Mouse (Mus musculus) c-Kit-positive CD71-negative TER-119-negative erythroid progenitor cells, embryonic 14.5 days (primary cell): Measurements from ENCODE around the gene Sike1.

Source experiments
- DNase-seq: peaks from one replicate; pipeline ENCODE4 v3.0.0-alpha.2; 2013; ENCODE audit warnings: low read depth

Gene Sike1

GRCm38 (mm10) chr3:102995605-102996321 is at the start of gene Sike1:
Sike1 (plus strand) TSS chr3:102995708.
- peak; percentile 89 for DNase-seq

- DNase-seq = no peak
These were observed 49.2 kb upstream of the Sike1 start for GRCm38 (mm10) chr3:102946312-102946711.

- DNase-seq = no peak
These were observed 48.6 kb upstream of the Sike1 start for GRCm38 (mm10) chr3:102946861-102947260.

- DNase-seq = no peak
These were observed 41.0 kb upstream of the Sike1 start for GRCm38 (mm10) chr3:102954476-102954875.

- DNase-seq = no peak
These were observed 40.4 kb upstream of the Sike1 start for GRCm38 (mm10) chr3:102955143-102955542.

GRCm38 (mm10) chr3:102955596-102955995 is 39.9 kb upstream of the Sike1 start:
- no peak for DNase-seq

GRCm38 (mm10) chr3:102964033-102964432 is 31.5 kb upstream of the Sike1 start, which contains the start of gene Nr1h5:
Nr1h5 (minus strand) TSS chr3:102964133.
- no peak for DNase-seq

GRCm38 (mm10) chr3:102970067-102970466 is 25.4 kb upstream of the Sike1 start:
- DNase-seq = no peak

GRCm38 (mm10) chr3:102970508-102970907 is 25.0 kb upstream of the Sike1 start:
- DNase-seq = no peak

- no peak for DNase-seq
These were observed 18.6 kb upstream of the Sike1 start for GRCm38 (mm10) chr3:102976906-102977305.

- no peak for DNase-seq
These were observed 15.8 kb upstream of the Sike1 start for GRCm38 (mm10) chr3:102979550-102980348.

- DNase-seq = no peak
These were observed 15.2 kb upstream of the Sike1 start for GRCm38 (mm10) chr3:102980349-102980736.

- no peak for DNase-seq
These were observed 4.5 kb upstream of the Sike1 start for GRCm38 (mm10) chr3:102991041-102991440.

- no peak for DNase-seq
These were observed 2.6 kb upstream of the Sike1 start for GRCm38 (mm10) chr3:102992936-102993335.

GRCm38 (mm10) chr3:102995233-102995604 is 289 bp upstream of the Sike1 start:
- DNase-seq = no peak

- no peak for DNase-seq
These were observed 1.5 kb downstream of the Sike1 start for GRCm38 (mm10) chr3:102997036-102997435.

- DNase-seq = no peak
These were observed 2.1 kb downstream of the Sike1 start for GRCm38 (mm10) chr3:102997591-102997990.

GRCm38 (mm10) chr3:103001595-103001994 is 6.1 kb downstream of the Sike1 start:
- DNase-seq = no peak

- DNase-seq = no peak
These were observed 21.8 kb downstream of the Sike1 start for GRCm38 (mm10) chr3:103017350-103017749.

GRCm38 (mm10) chr3:103019462-103019861 is 24.0 kb downstream of the Sike1 start:
- DNase-seq = no peak

GRCm38 (mm10) chr3:103020249-103020942 is 24.9 kb downstream of the Sike1 start, which contains the start of gene Csde1:
Csde1 (plus strand) TSS chr3:103020426.
- DNase-seq = peak; percentile 95

GRCm38 (mm10) chr3:103020943-103021638 is 25.6 kb downstream of the Sike1 start:
- DNase-seq = peak; percentile 72
